Mouse (Mus musculus) lung, embryonic 15.5 days (tissue): Measurements from ENCODE around the gene Slpi. TPM values are rescaled to one million over a fixed set of nuclear protein-coding genes. Genes with fewer than 3 reads are reported as not detected.
A peak's percentile ranks its signal among the peaks of the same experiment; 100 is the strongest.

Experiments
- ATAC-seq: fragments of 200-750 bp; cut with Nextera tagmentation; 2 replicates; pipeline ENCODE4 v1.8.0; 2017; ENCODE audit warnings: moderate number of reproducible peaks, borderline replicate concordance; ENCODE audit not compliant: low FRiP score, low TSS enrichment; ENCODE audit errors: extremely low read depth
- H3K27ac ChIP-seq: fragments of 300-500 bp; sonication (generic); 2 replicates; pipeline ENCODE4 v1.5.1; 2015; ENCODE audit warnings: moderate library complexity, mild to moderate bottlenecking, inconsistent platforms
- H3K27me3 ChIP-seq: fragments of 300-500 bp; sonication (generic); 2 replicates; pipeline ENCODE4 v1.6.1; 2015; ENCODE audit warnings: inconsistent platforms
- H3K36me3 ChIP-seq: fragments of 300-500 bp; sonication (generic); 2 replicates; pipeline ENCODE4 v1.6.1; 2015; ENCODE audit warnings: inconsistent platforms
- H3K4me1 ChIP-seq: fragments of 300-500 bp; sonication (generic); 2 replicates; pipeline ENCODE4 v1.6.1; 2015; ENCODE audit warnings: inconsistent platforms
- H3K4me2 ChIP-seq: fragments of 300-500 bp; sonication (generic); 2 replicates; pipeline ENCODE4 v1.6.1; 2015; ENCODE audit warnings: inconsistent platforms, mild to moderate bottlenecking, moderate library complexity
- H3K4me3 ChIP-seq: fragments of 300-500 bp; sonication (generic); 2 replicates; pipeline ENCODE4 v1.5.1; 2015; ENCODE audit warnings: mild to moderate bottlenecking, inconsistent platforms
- H3K9ac ChIP-seq: fragments of 300-500 bp; sonication (generic); 2 replicates; pipeline ENCODE4 v1.6.1; 2015; ENCODE audit warnings: inconsistent platforms
- H3K9me3 ChIP-seq: fragments of 300-500 bp; sonication (generic); 2 replicates; pipeline ENCODE4 v1.6.1; 2016; ENCODE audit warnings: inconsistent platforms
- WGBS: fragments of 180-500 bp; shearing (Covaris S2); methylation state at CpG from one replicate; pipeline ENCODE4 v1.1.7; 2015; 5-methylcytosine and 5-hydroxymethylcytosine counted together
- polyA plus RNA-seq: library from polyadenylated mRNA; unstranded; fragments of >200 nt; fragmentation: Nextera tagmentation; extraction: Ambion mirVana; gene quantifications from 2 replicates; pipeline ENCODE4 v1.2.1, GENCODE M21; 2015

Gene Slpi
- polyA plus RNA-seq, 1 experiment from 2014 or later: 1.6 TPM

- ATAC-seq: no peak
- Histone ChIP-seq H3K9ac (no peak overlapping the region), H3K4me3 (no peak overlapping the region), H3K4me2 (no peak overlapping the region), H3K4me1 (peaks cover 10% of the 10 kb centered on the region; the same call in 1 of the 2 replicates), H3K36me3 (no peaks in the 10 kb centered on the region), H3K9me3 (no peaks in the 10 kb centered on the region), H3K27me3 (peaks cover 24% of the 10 kb centered on the region), H3K27ac (no peak overlapping the region)
- WGBS: 89% methylated on average over 7 of the region's 7 CpGs
Measured at GRCm38 (mm10) chr2:164396076-164396475, 7.2 kb upstream of the Slpi start.

GRCm38 (mm10) chr2:164393126-164393525 is 4.2 kb upstream of the Slpi start:
- H3K4me1 ChIP-seq: peaks cover 17% of the 10 kb centered on the region
- H3K36me3 ChIP-seq: no peaks in the 10 kb centered on the region
- H3K27me3 ChIP-seq: peaks cover 7% of the 10 kb centered on the region; the same call in 1 of the 2 replicates
- H3K4me2 ChIP-seq: no peak overlapping the region
- no peak overlapping the region for H3K9ac ChIP-seq
- H3K4me3 ChIP-seq: no peak overlapping the region
- no peak overlapping the region for H3K27ac ChIP-seq
- 80% methylated on average over 29 of the region's 29 CpGs for WGBS
- no peak for ATAC-seq
- H3K9me3 ChIP-seq: no peaks in the 10 kb centered on the region

- H3K4me1 ChIP-seq: peaks cover 40% of the 10 kb centered on the region
- peaks cover 10% of the 10 kb centered on the region; the same call in 1 of the 2 replicates for H3K27me3 ChIP-seq
- H3K4me3 ChIP-seq: peak overlapping the region; percentile 50
- H3K27ac ChIP-seq: peak overlapping the region; percentile 61
- peak overlapping the region; percentile 39 for H3K9ac ChIP-seq
- H3K9me3 ChIP-seq: no peaks in the 10 kb centered on the region
- no peaks in the 10 kb centered on the region for H3K36me3 ChIP-seq
- 2% methylated on average over 30 of the region's 30 CpGs for whole genome bisulfite sequencing
- peak; percentile 50; the same call in 1 of the 2 replicates for ATAC-seq
- H3K4me2 ChIP-seq: peak overlapping the region; percentile 94
Measured at GRCm38 (mm10) chr2:164389499-164389898, 604 bp upstream of the Slpi start.

GRCm38 (mm10) chr2:164386953-164387352 is 1.9 kb downstream of the Slpi start:
- no peak overlapping the region for H3K27ac ChIP-seq
- H3K4me1 ChIP-seq: peaks cover 49% of the 10 kb centered on the region
- no peak for ATAC-seq
- H3K27me3 ChIP-seq: peaks cover 10% of the 10 kb centered on the region; the same call in 1 of the 2 replicates
- H3K9ac ChIP-seq: no peak overlapping the region
- no peaks in the 10 kb centered on the region for H3K36me3 ChIP-seq
- WGBS: 16% methylated on average over 8 of the region's 8 CpGs
- H3K4me3 ChIP-seq: no peak overlapping the region
- no peaks in the 10 kb centered on the region for H3K9me3 ChIP-seq
- 0 out of 2 replicates have a peak overlapping the region, but pooled peaks have one; percentile 23 for H3K4me2 ChIP-seq

GRCm38 (mm10) chr2:164385927-164386763 is 2.8 kb downstream of the Slpi start:
- no peak overlapping the region for H3K4me3 ChIP-seq
- H3K27me3 ChIP-seq: peaks cover 10% of the 10 kb centered on the region; the same call in 1 of the 2 replicates
- H3K9me3 ChIP-seq: no peaks in the 10 kb centered on the region
- H3K36me3 ChIP-seq: no peaks in the 10 kb centered on the region
- H3K27ac ChIP-seq: no peak overlapping the region; the same call in 1 of the 2 replicates
- H3K4me1 ChIP-seq: peaks cover 49% of the 10 kb centered on the region
- ATAC-seq: peak; percentile 78
- no peak overlapping the region for H3K9ac ChIP-seq
- WGBS: 9% methylated on average over 18 of the region's 18 CpGs
- peak overlapping the region; percentile 23 for H3K4me2 ChIP-seq

- Histone ChIP-seq H3K27me3 (peaks cover 10% of the 10 kb centered on the region; the same call in 1 of the 2 replicates), H3K4me2 (no peak overlapping the region), H3K4me1 (peaks cover 38% of the 10 kb centered on the region), H3K27ac (no peak overlapping the region), H3K36me3 (no peaks in the 10 kb centered on the region), H3K4me3 (no peak overlapping the region), H3K9ac (no peak overlapping the region), H3K9me3 (no peaks in the 10 kb centered on the region)
- 43% methylated on average over 11 of the region's 11 CpGs for WGBS
- no peak for ATAC-seq
Measured at GRCm38 (mm10) chr2:164383656-164384399, 5.1 kb downstream of the Slpi start.

- Histone ChIP-seq H3K4me1 (peaks cover 33% of the 10 kb centered on the region), H3K9me3 (no peaks in the 10 kb centered on the region), H3K4me3 (no peak overlapping the region), H3K9ac (no peak overlapping the region), H3K36me3 (no peaks in the 10 kb centered on the region), H3K4me2 (no peak overlapping the region), H3K27me3 (peaks cover 2% of the 10 kb centered on the region; the same call in 1 of the 2 replicates), H3K27ac (no peak overlapping the region)
- WGBS: 71% methylated on average over 3 of the region's 3 CpGs
- ATAC-seq: no peak
Measured at GRCm38 (mm10) chr2:164382971-164383370, 5.9 kb downstream of the Slpi start.

- no peak for ATAC-seq
- H3K4me2 ChIP-seq: no peak overlapping the region
- H3K9ac ChIP-seq: no peak overlapping the region
- no peak overlapping the region for H3K27ac ChIP-seq
- no peak overlapping the region for H3K4me3 ChIP-seq
- H3K27me3 ChIP-seq: no peaks in the 10 kb centered on the region
- H3K4me1 ChIP-seq: peaks cover 22% of the 10 kb centered on the region
- 71% methylated on average over 8 of the region's 8 CpGs for WGBS
- no peaks in the 10 kb centered on the region for H3K36me3 ChIP-seq
- no peaks in the 10 kb centered on the region for H3K9me3 ChIP-seq
Measured at GRCm38 (mm10) chr2:164381726-164382125, 7.2 kb downstream of the Slpi start.

- Histone ChIP-seq H3K9ac (no peak overlapping the region), H3K4me1 (no peaks in the 10 kb centered on the region), H3K27me3 (no peaks in the 10 kb centered on the region), H3K4me2 (no peak overlapping the region), H3K27ac (no peak overlapping the region), H3K9me3 (no peaks in the 10 kb centered on the region), H3K36me3 (no peaks in the 10 kb centered on the region), H3K4me3 (no peak overlapping the region)
- ATAC-seq: no peak
- 82% methylated on average over 15 of the region's 15 CpGs for WGBS
Measured at GRCm38 (mm10) chr2:164377478-164378426, 11.1 kb downstream of the Slpi start.

- no peak overlapping the region for H3K4me3 ChIP-seq
- no peak overlapping the region for H3K9ac ChIP-seq
Measured at GRCm38 (mm10) chr2:164373187-164373586, 15.7 kb downstream of the Slpi start.

GRCm38 (mm10) chr2:164372408-164373053 is 16.4 kb downstream of the Slpi start:
- H3K4me2 ChIP-seq: no peak overlapping the region
- no peak overlapping the region for H3K27ac ChIP-seq
- H3K9ac ChIP-seq: no peak overlapping the region
- no peaks in the 10 kb centered on the region for H3K36me3 ChIP-seq
- no peaks in the 10 kb centered on the region for H3K4me1 ChIP-seq
- no peaks in the 10 kb centered on the region for H3K9me3 ChIP-seq
- WGBS: 20% methylated on average over 3 of the region's 3 CpGs
- H3K27me3 ChIP-seq: no peaks in the 10 kb centered on the region
- no peak for ATAC-seq
- H3K4me3 ChIP-seq: no peak overlapping the region

More at GRCm38 (mm10) chr2:164373187-164373586, 15.7 kb downstream of the Slpi start:
- 26% methylated on average over 4 of the region's 4 CpGs for WGBS
- ATAC-seq: no peak
- Histone ChIP-seq H3K27me3 (no peaks in the 10 kb centered on the region), H3K9me3 (no peaks in the 10 kb centered on the region), H3K27ac (no peak overlapping the region), H3K4me2 (no peak overlapping the region), H3K36me3 (no peaks in the 10 kb centered on the region), H3K4me1 (no peaks in the 10 kb centered on the region)
